Mouse (Mus musculus): ENCODE measurements around the gene Rnf157. TPM values are rescaled to one million over a fixed set of nuclear protein-coding genes. Genes with fewer than 3 reads are reported as not detected.
A peak's percentile ranks its signal among the peaks of the same experiment; 100 is the strongest.

Rnf157 gene
- polyA plus RNA-seq, 1 experiment from 2014 or later: 4.9 TPM

DNA sequence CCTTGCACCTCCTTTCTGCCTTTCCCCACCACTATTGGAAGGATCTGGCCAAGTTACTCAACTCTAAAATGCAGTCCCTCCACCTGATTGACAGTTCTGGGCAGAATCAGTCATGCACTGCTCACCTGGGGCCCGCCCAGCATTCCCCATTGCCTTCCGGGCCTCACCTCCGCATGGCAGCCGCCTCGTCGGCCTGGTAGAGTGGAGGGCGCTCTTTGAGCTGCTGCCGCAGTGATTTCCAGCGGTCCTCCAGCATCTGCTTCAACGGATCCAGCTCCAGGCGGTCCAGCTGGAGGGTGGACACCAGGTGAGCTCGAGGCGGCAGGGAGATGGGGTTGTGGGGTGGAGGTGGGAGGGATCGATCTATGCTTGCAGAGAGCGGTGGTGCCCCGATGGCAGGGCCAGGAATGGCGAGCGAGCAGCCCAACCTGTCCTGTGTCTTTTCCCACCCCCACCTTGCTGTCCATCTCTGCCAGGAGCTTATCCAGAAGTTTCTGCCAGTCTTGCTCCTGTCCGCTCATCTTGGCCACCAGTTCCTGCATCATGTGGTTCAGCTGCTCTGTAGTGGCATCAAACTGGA lies 33.6 kb upstream of the Rnf157 start:
- peak; percentile 54 for ATAC-seq
- no peak overlapping the region for H3K4me3 ChIP-seq (ENCODE audit: low read depth, low read length)
- peak overlapping the region; percentile 51 for H3K4me2 ChIP-seq (replicated peaks; ENCODE audit: low read depth)
- WGBS: 16% methylated on average over 19 of the region's 19 CpGs
- H3K4me1 ChIP-seq (replicated peaks; ENCODE audit: control insufficient read depth, insufficient read depth, low read length): no peaks in the 10 kb centered on the region
- no peaks in the 10 kb centered on the region for H3K36me3 ChIP-seq (ENCODE audit: control insufficient read depth, insufficient read depth)
- no peak for TF ChIP-seq CTCF (IDR thresholded peaks at IDR 0.05; ENCODE audit: low read depth)
- no peaks in the 10 kb centered on the region; the same call in 1 of the 2 replicates for H3K27me3 ChIP-seq (replicated peaks; ENCODE audit: control insufficient read depth, insufficient read depth, low read length)
- H3K9ac ChIP-seq (ENCODE audit: low read depth, low read length): no peak overlapping the region
- no peaks in the 10 kb centered on the region for H3K9me3 ChIP-seq (ENCODE audit: control insufficient read depth)
- no peak overlapping the region for H3K27ac ChIP-seq (ENCODE audit: low read depth, low read length)

DNA sequence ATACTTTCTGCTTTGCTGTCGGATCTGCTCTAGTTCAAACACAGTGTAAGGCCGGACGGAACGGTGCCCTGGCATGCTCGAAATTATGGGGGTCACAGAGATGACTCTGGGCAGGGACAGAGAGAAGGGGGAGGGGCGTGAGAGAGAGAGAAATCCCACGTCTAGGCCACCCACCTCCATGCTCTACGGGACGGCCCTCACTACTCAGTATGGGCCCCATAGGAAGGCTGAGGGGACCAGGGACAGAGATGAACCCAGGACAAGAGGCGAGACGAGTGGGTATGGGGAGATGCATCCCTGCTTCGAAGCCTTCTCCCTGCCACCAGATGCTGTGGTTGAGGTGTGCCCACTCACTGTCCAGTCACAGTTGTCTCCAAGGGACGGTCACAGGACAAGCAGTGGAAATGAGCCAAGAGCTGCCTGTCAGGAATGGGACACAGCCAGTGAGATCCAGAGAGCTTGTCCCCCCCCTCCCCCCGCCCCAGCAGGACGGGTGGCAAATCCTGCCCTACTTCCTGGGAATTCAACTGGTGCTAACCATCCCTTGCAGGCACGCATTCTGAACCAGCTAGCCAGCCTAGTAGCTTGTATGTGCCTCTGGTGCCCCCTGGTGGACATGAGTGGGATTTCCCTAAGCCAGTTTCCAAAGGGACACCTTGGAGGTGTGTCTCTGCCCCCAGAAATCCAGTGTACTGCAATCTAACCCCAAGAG lies 32.9 kb upstream of the Rnf157 start:
- no peak overlapping the region for H3K4me3 ChIP-seq (ENCODE audit: low read depth, low read length)
- no peak overlapping the region for H3K27ac ChIP-seq (ENCODE audit: low read depth, low read length)
- no peaks in the 10 kb centered on the region; the same call in 1 of the 2 replicates for H3K27me3 ChIP-seq (replicated peaks; ENCODE audit: control insufficient read depth, insufficient read depth, low read length)
- peak; percentile 59 for ATAC-seq
- H3K4me2 ChIP-seq (replicated peaks; ENCODE audit: low read depth): peak overlapping the region; percentile 51
- H3K9ac ChIP-seq (ENCODE audit: low read depth, low read length): no peak overlapping the region
- no peaks in the 10 kb centered on the region for H3K4me1 ChIP-seq (replicated peaks; ENCODE audit: control insufficient read depth, insufficient read depth, low read length)
- no peaks in the 10 kb centered on the region for H3K9me3 ChIP-seq (ENCODE audit: control insufficient read depth)
- peak; percentile 99 for TF ChIP-seq CTCF (IDR thresholded peaks at IDR 0.05; ENCODE audit: low read depth)
- H3K36me3 ChIP-seq (ENCODE audit: control insufficient read depth, insufficient read depth): no peaks in the 10 kb centered on the region
- WGBS: 34% methylated on average over 16 of the region's 16 CpGs

DNA sequence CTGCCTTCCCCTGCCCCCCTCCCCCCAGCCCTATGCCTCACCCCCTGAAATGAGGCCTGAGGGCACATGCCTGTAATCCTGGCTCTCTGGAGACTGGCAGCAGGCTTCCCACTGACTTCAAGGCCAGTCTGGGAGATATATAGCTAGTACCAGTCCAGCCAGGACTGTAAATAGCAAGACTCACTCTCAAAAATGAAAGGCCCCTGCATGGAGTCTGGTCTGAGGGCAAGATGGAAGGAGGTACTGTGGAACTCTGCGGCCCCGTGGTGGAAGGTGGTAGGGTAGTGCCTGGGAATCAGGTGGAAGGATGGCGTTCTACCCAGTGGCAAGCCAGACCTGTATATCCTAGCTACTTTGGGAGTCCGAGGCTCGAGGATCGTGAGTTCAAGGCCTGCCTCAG lies 31.1 kb upstream of the Rnf157 start:
- H3K4me2 ChIP-seq (replicated peaks; ENCODE audit: low read depth): no peak overlapping the region
- TF ChIP-seq CTCF (IDR thresholded peaks at IDR 0.05; ENCODE audit: low read depth): no peak
- no peaks in the 10 kb centered on the region; the same call in 1 of the 2 replicates for H3K27me3 ChIP-seq (replicated peaks; ENCODE audit: control insufficient read depth, insufficient read depth, low read length)
- ATAC-seq: no peak
- no peaks in the 10 kb centered on the region for H3K4me1 ChIP-seq (replicated peaks; ENCODE audit: control insufficient read depth, insufficient read depth, low read length)
- H3K9ac ChIP-seq (ENCODE audit: low read depth, low read length): no peak overlapping the region
- no peak overlapping the region for H3K4me3 ChIP-seq (ENCODE audit: low read depth, low read length)
- peaks cover 9% of the 10 kb centered on the region for H3K36me3 ChIP-seq (ENCODE audit: control insufficient read depth, insufficient read depth)
- WGBS: 95% methylated on average over 6 of the region's 6 CpGs
- no peak overlapping the region for H3K27ac ChIP-seq (ENCODE audit: low read depth, low read length)
- no peaks in the 10 kb centered on the region for H3K9me3 ChIP-seq (ENCODE audit: control insufficient read depth)

DNA sequence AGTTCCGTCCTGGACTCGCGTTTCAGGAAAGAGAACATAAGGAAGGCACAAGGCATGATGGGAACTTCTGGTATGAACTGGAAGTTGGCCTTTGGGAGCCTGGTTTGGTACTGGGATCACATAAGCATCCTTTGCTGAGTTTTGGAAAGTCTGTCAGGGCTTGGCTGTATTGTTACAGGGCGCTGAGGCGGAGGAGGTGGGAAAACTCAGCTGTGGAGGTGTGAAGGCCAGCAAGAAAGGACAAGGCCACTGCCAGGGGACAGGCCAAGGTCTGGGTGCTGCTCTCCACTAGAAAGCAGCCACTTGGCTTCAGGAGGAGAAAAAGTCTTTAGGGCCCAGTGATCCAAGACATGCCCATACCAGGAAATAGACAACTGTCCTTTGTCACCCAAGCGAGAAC lies 30.5 kb upstream of the Rnf157 start:
- no peak for ATAC-seq

DNA sequence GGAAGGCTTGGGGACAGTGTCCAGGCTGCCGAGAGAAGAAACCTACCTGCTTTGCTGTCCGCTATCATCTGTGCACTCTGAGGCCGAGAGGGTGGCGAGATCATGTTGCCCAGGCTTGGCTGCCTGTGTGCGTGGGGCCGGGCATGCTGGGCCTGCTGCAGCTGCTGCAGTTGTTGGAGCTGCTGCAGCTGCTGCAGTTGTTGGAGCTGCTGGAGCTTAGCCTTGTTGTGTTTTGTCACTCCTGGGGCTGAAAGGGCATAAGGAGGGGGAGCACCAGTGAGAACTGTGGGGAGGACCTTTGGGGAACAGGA lies 30.0 kb upstream of the Rnf157 start:
- WGBS: 77% methylated on average over 6 of the region's 6 CpGs

More for the DNA sequence above, 30.5 kb upstream of the Rnf157 start:
- Histone ChIP-seq H3K4me3 (ENCODE audit: low read depth, low read length) (no peak overlapping the region), H3K9me3 (ENCODE audit: control insufficient read depth) (no peaks in the 10 kb centered on the region), H3K27ac (ENCODE audit: low read depth, low read length) (no peak overlapping the region), H3K4me1 (replicated peaks; ENCODE audit: control insufficient read depth, insufficient read depth, low read length) (no peaks in the 10 kb centered on the region), H3K9ac (ENCODE audit: low read depth, low read length) (no peak overlapping the region), H3K36me3 (ENCODE audit: control insufficient read depth, insufficient read depth) (peaks cover 10% of the 10 kb centered on the region), H3K4me2 (replicated peaks; ENCODE audit: low read depth) (no peak overlapping the region), H3K27me3 (replicated peaks; ENCODE audit: control insufficient read depth, insufficient read depth, low read length) (no peaks in the 10 kb centered on the region; the same call in 1 of the 2 replicates)
- TF ChIP-seq CTCF (IDR thresholded peaks at IDR 0.05; ENCODE audit: low read depth): no peak
- 91% methylated on average over 6 of the region's 6 CpGs for WGBS

DNA sequence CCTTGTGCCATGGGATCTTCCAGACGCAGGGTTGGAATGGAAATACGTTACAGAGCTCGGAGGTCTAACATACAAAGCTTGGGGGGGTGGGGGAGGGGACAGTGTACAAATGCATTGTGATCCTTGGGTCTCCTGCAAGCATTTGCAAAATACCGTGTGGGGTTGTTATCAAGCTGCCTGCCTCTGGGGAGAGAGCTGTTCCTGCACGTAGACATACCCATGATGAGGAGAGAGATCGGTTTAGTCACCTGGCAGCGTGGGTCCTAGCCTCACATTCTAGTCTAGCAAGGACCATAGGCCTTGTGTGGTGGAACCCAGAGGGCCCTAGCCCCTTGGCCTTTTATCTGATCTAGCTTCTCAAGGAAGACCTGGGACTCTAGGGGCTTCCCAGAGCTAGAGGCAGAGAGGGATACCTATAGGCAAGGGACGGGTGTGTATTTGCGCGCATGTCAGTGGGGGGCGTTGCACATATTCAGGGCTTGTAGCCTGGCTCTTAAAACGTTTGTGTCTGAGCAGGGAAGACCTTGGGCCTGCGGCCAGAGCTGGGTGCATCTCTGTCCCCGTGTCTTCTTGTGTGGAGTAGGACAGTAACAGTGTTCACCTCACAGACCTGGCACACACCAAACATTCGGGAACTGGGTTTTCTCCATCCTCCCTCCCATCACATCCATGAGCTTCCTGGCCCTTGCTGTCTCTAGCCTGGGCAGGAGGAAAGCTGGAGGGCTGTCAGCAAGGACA lies 29.5 kb upstream of the Rnf157 start:
- Histone ChIP-seq H3K4me1 (replicated peaks; ENCODE audit: control insufficient read depth, insufficient read depth, low read length) (no peaks in the 10 kb centered on the region; the same call in 1 of the 2 replicates), H3K9ac (ENCODE audit: low read depth, low read length) (no peak overlapping the region), H3K4me2 (replicated peaks; ENCODE audit: low read depth) (no peak overlapping the region), H3K27me3 (replicated peaks; ENCODE audit: control insufficient read depth, insufficient read depth, low read length) (no peaks in the 10 kb centered on the region; the same call in 1 of the 2 replicates), H3K4me3 (ENCODE audit: low read depth, low read length) (no peak overlapping the region), H3K36me3 (ENCODE audit: control insufficient read depth, insufficient read depth) (peaks cover 17% of the 10 kb centered on the region), H3K27ac (ENCODE audit: low read depth, low read length) (no peak overlapping the region), H3K9me3 (ENCODE audit: control insufficient read depth) (no peaks in the 10 kb centered on the region)
- no peak for ATAC-seq
- WGBS: 78% methylated on average over 15 of the region's 15 CpGs
- no peak for TF ChIP-seq CTCF (IDR thresholded peaks at IDR 0.05; ENCODE audit: low read depth)

More for the DNA sequence above, 30.0 kb upstream of the Rnf157 start:
- Histone ChIP-seq H3K4me2 (replicated peaks; ENCODE audit: low read depth) (no peak overlapping the region), H3K4me3 (ENCODE audit: low read depth, low read length) (no peak overlapping the region), H3K4me1 (replicated peaks; ENCODE audit: control insufficient read depth, insufficient read depth, low read length) (no peaks in the 10 kb centered on the region), H3K27me3 (replicated peaks; ENCODE audit: control insufficient read depth, insufficient read depth, low read length) (no peaks in the 10 kb centered on the region; the same call in 1 of the 2 replicates), H3K9me3 (ENCODE audit: control insufficient read depth) (no peaks in the 10 kb centered on the region), H3K9ac (ENCODE audit: low read depth, low read length) (no peak overlapping the region), H3K36me3 (ENCODE audit: control insufficient read depth, insufficient read depth) (peaks cover 11% of the 10 kb centered on the region), H3K27ac (ENCODE audit: low read depth, low read length) (no peak overlapping the region)
- no peak for ATAC-seq
- TF ChIP-seq CTCF (IDR thresholded peaks at IDR 0.05; ENCODE audit: low read depth): no peak
